Mouse (Mus musculus): ENCODE data around the gene Rbbp8nl.

DNA sequence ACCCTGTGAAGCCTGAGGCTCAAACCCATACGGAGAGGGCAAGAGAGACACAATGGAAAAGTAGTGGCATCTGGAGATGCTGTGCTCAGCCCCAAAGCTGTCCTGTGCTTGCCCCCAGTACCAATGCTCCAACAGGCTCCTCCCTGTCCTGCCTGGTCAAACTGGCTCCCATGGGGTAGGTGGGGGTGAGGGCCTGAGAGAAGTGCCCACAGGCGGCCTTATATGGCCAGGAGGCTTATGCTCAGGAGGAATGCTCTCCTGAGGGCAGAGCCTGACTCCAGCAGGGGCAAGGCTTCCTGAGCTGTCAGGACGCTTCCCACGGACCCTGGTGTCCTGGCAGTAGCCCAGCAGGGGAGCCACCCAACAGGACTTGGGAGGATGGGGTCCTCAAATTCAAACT lies 59.2 kb downstream of the Rbbp8nl start:
- no peak for TF ChIP-seq CTCF (IDR thresholded peaks at IDR 0.05)
- TF ChIP-seq POLR2A (IDR thresholded peaks at IDR 0.05; ENCODE audit: insufficient read depth, low read depth, low read length): no peak
- no peak for TF ChIP-seq EP300 (IDR thresholded peaks at IDR 0.05; ENCODE audit: insufficient read depth, low read depth, low read length)
